Mouse (Mus musculus): Measurements from ENCODE around the gene Clec14a. TPM values are rescaled to one million over a fixed set of nuclear protein-coding genes. Genes with fewer than 3 reads are reported as not detected.

Gene Clec14a
- total RNA-seq, 2 experiments from 2014 or later, result 2.5 to 4.2 TPM

DNA sequence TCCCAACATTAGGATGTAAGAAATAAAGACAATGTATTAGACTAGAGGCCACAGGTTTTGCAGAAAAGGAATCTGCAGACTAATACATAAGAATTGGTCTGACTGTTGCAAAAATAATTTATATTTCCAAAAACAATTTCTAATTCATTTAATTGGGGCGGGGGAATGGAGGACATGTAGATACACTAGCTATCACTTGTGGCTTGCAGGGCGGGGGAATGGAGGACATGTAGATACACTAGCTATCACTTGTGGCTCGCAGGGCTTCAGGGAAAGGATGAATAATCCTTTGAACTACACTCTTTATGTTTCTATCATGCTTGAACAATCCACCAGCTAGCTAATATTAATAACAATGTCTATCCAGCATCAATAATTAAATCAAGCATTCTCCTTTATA, 50.0 kb downstream of the Clec14a start:
- H3K27ac ChIP-seq, result no peak overlapping the region
- no peak for TF ChIP-seq CTCF (IDR thresholded peaks at IDR 0.05)
- intact Hi-C loops (cut with DNase I), result loop anchor here (10.0 kb wide), 1 partner anchor 116 kb away; no protein-coding TSS in a partner anchor

DNA sequence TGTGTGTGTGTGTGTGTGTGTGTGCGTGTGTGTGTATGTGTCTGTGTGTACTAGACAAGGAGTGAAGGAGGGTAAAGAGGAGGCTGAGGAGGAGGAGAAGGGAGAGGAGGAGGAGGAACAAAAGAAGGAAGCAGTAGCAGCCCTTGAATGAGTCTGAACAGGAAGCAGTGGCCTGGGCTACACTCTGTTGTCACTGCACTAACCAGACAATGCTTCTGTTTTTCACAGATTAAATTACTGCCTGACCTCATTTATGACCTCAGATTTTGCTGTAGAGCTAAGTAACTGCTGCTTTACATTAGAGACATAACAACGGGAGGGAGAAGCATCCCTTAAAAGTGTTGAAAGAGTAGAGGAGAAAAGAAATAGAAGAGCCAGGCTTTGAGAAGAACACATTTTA, 52.9 kb downstream of the Clec14a start:
- intact Hi-C loops (cut with DNase I), result loop anchor here (10.0 kb wide), 1 partner anchor 119 kb away; no protein-coding TSS in a partner anchor
- no peak for DNase-seq
- no peak overlapping the region for H3K4me3 ChIP-seq
- H3K27ac ChIP-seq, result no peak overlapping the region
- no peak for TF ChIP-seq CTCF (IDR thresholded peaks at IDR 0.05)

More for the DNA sequence above, 50.0 kb downstream of the Clec14a start:
- H3K4me3 ChIP-seq, result no peak overlapping the region
- no peak for DNase-seq

Other genes starting within 250 kb of the Clec14a start
- not detected for gene Sstr1, start 57.5 kb downstream of the Clec14a start, total RNA-seq (2021)